Mouse (Mus musculus) intestine, embryonic 14.5 days (tissue): ENCODE results near the gene Samd10. TPM values are rescaled to one million over a fixed set of nuclear protein-coding genes. Genes with fewer than 3 reads are reported as not detected.
A peak's percentile ranks its signal among the peaks of the same experiment; 100 is the strongest.

Experiments
- ATAC-seq: fragments of 200-750 bp; cut with Nextera tagmentation; replicated peaks from 2 replicates; pipeline ENCODE4 v1.8.0; 2017; ENCODE audit warnings: low read depth, moderate number of reproducible peaks, moderate TSS enrichment, moderate library complexity; ENCODE audit not compliant: low FRiP score, low TSS enrichment
- DNase-seq: peaks from one replicate; pipeline ENCODE4 v3.0.0-alpha.2; 2018; ENCODE audit warnings: low spot score
- H3K27ac ChIP-seq: fragments of 300-500 bp; sonication (generic); 2 replicates; pipeline ENCODE4 v1.5.1; 2014; ENCODE audit warnings: low read depth, mild to moderate bottlenecking, control low read depth
- H3K27me3 ChIP-seq: fragments of 300-500 bp; sonication (generic); replicated peaks from 2 replicates; pipeline ENCODE4 v1.6.1; 2014; ENCODE audit warnings: low read length, control low read depth; ENCODE audit not compliant: control insufficient read depth, insufficient read depth
- H3K36me3 ChIP-seq: fragments of 300-500 bp; sonication (generic); 2 replicates; pipeline ENCODE4 v1.6.1; 2014; ENCODE audit warnings: low read length, control low read depth; ENCODE audit not compliant: control insufficient read depth, insufficient read depth
- H3K4me1 ChIP-seq: fragments of 300-500 bp; sonication (generic); replicated peaks from 2 replicates; pipeline ENCODE4 v1.6.1; 2014; ENCODE audit warnings: low read length, control low read depth, mixed read lengths; ENCODE audit not compliant: control insufficient read depth, insufficient read depth
- H3K4me2 ChIP-seq: fragments of 300-500 bp; sonication (generic); 2 replicates; pipeline ENCODE4 v1.6.1; 2014; ENCODE audit warnings: low read length
- H3K4me3 ChIP-seq: fragments of 300-500 bp; sonication (generic); 2 replicates; pipeline ENCODE4 v1.5.1; 2014; ENCODE audit warnings: low read depth, low read length, control low read depth, mixed read lengths
- H3K9ac ChIP-seq: fragments of 300-500 bp; sonication (generic); 2 replicates; pipeline ENCODE4 v1.6.1; 2014; ENCODE audit warnings: mild to moderate bottlenecking, low read length
- H3K9me3 ChIP-seq: fragments of 300-500 bp; sonication (generic); 2 replicates; pipeline ENCODE4 v1.6.1; 2016; ENCODE audit warnings: low read length, control low read depth; ENCODE audit not compliant: control insufficient read depth
- WGBS: fragments of 180-500 bp; shearing (Covaris S2); extraction: QIAGEN DNeasy Blood & Tissue Kit; methylation state at CpG from one replicate; pipeline ENCODE4 v1.1.7; 2014; 5-methylcytosine and 5-hydroxymethylcytosine counted together
- polyA plus RNA-seq: library from polyadenylated mRNA; unstranded; fragments of >200 nt; fragmentation: Nextera tagmentation; extraction: Ambion mirVana; gene quantifications from 2 replicates; pipeline ENCODE4 v1.2.1, GENCODE M21; 2014

The Samd10 gene
- polyA plus RNA-seq, 1 experiment from 2014 or later, result 26.4 TPM

GRCm38 (mm10) chr2:181576613-181577012, 22.4 kb downstream of the Samd10 start:
- Histone ChIP-seq H3K9me3 (no peaks in the 10 kb centered on the region), H3K9ac (no peak overlapping the region), H3K4me2 (no peak overlapping the region), H3K27ac (no peak overlapping the region), H3K4me1 (peaks cover 20% of the 10 kb centered on the region), H3K36me3 (peaks cover 27% of the 10 kb centered on the region), H3K27me3 (no peaks in the 10 kb centered on the region), H3K4me3 (no peak overlapping the region)
- DNase-seq (no peak), ATAC-seq (no peak)
- WGBS, result 93% methylated on average over 2 of the region's 2 CpGs

GRCm38 (mm10) chr2:181574921-181575545, 24.0 kb downstream of the Samd10 start:
- WGBS, result 93% methylated on average over 7 of the region's 7 CpGs
- Histone ChIP-seq H3K4me1 (peaks cover 13% of the 10 kb centered on the region), H3K9me3 (no peaks in the 10 kb centered on the region), H3K9ac (no peak overlapping the region), H3K27me3 (no peaks in the 10 kb centered on the region), H3K4me2 (no peak overlapping the region), H3K4me3 (no peak overlapping the region), H3K36me3 (peaks cover 27% of the 10 kb centered on the region), H3K27ac (no peak overlapping the region)
- no peak for ATAC-seq
- peak; percentile 46 for DNase-seq

GRCm38 (mm10) chr2:181573961-181574360, 25.1 kb downstream of the Samd10 start:
- DNase-seq (peak; percentile 38), ATAC-seq (no peak)
- Histone ChIP-seq H3K9ac (no peak overlapping the region), H3K36me3 (peaks cover 33% of the 10 kb centered on the region), H3K27ac (no peak overlapping the region), H3K4me2 (no peak overlapping the region), H3K4me1 (peaks cover 6% of the 10 kb centered on the region), H3K27me3 (no peaks in the 10 kb centered on the region), H3K4me3 (no peak overlapping the region), H3K9me3 (no peaks in the 10 kb centered on the region)
- 84% methylated on average over 9 of the region's 9 CpGs for WGBS

- ATAC-seq, result no peak
- H3K36me3 ChIP-seq, result peaks cover 33% of the 10 kb centered on the region
- no peaks in the 10 kb centered on the region for H3K4me1 ChIP-seq
- DNase-seq, result peak; percentile 43
- no peak overlapping the region for H3K9ac ChIP-seq
- no peak overlapping the region for H3K27ac ChIP-seq
- 91% methylated on average over 15 of the region's 15 CpGs for WGBS
- no peaks in the 10 kb centered on the region for H3K27me3 ChIP-seq
- H3K9me3 ChIP-seq, result no peaks in the 10 kb centered on the region
- no peak overlapping the region for H3K4me2 ChIP-seq
- H3K4me3 ChIP-seq, result no peak overlapping the region
Observed at GRCm38 (mm10) chr2:181572921-181573920, 25.8 kb downstream of the Samd10 start.

GRCm38 (mm10) chr2:181571941-181572670, 26.9 kb downstream of the Samd10 start:
- peak; percentile 44 for DNase-seq
- H3K9ac ChIP-seq, result no peak overlapping the region
- no peaks in the 10 kb centered on the region for H3K9me3 ChIP-seq
- peaks cover 33% of the 10 kb centered on the region for H3K36me3 ChIP-seq
- ATAC-seq, result no peak
- H3K4me2 ChIP-seq, result no peak overlapping the region
- H3K4me1 ChIP-seq, result no peaks in the 10 kb centered on the region
- no peak overlapping the region for H3K4me3 ChIP-seq
- H3K27me3 ChIP-seq, result no peaks in the 10 kb centered on the region
- WGBS, result 93% methylated on average over 11 of the region's 11 CpGs
- no peak overlapping the region for H3K27ac ChIP-seq

- Histone ChIP-seq H3K4me2 (no peak overlapping the region), H3K9me3 (no peaks in the 10 kb centered on the region), H3K27me3 (no peaks in the 10 kb centered on the region), H3K27ac (no peak overlapping the region), H3K4me1 (no peaks in the 10 kb centered on the region), H3K4me3 (no peak overlapping the region), H3K9ac (no peak overlapping the region), H3K36me3 (peaks cover 33% of the 10 kb centered on the region)
- ATAC-seq (no peak), DNase-seq (peak; percentile 41)
- 65% methylated on average over 6 of the region's 6 CpGs for WGBS
Observed at GRCm38 (mm10) chr2:181570921-181571595, 28.0 kb downstream of the Samd10 start.

- H3K9me3 ChIP-seq, result no peaks in the 10 kb centered on the region
- no peak overlapping the region for H3K9ac ChIP-seq
- DNase-seq (no peak), ATAC-seq (no peak)
- peaks cover 33% of the 10 kb centered on the region for H3K36me3 ChIP-seq
- whole genome bisulfite sequencing, result 88% methylated on average over 8 of the region's 8 CpGs
- no peaks in the 10 kb centered on the region for H3K27me3 ChIP-seq
- no peaks in the 10 kb centered on the region for H3K4me1 ChIP-seq
- H3K4me3 ChIP-seq, result no peak overlapping the region
- no peak overlapping the region for H3K4me2 ChIP-seq
- no peak overlapping the region for H3K27ac ChIP-seq
Observed at GRCm38 (mm10) chr2:181570375-181570774, 28.6 kb downstream of the Samd10 start.

GRCm38 (mm10) chr2:181569856-181570255, 29.2 kb downstream of the Samd10 start:
- ATAC-seq (no peak), DNase-seq (peak; percentile 42)
- Histone ChIP-seq H3K4me3 (no peak overlapping the region), H3K9ac (no peak overlapping the region), H3K27ac (no peak overlapping the region), H3K4me2 (no peak overlapping the region), H3K9me3 (no peaks in the 10 kb centered on the region), H3K4me1 (no peaks in the 10 kb centered on the region), H3K27me3 (no peaks in the 10 kb centered on the region), H3K36me3 (peaks cover 33% of the 10 kb centered on the region)
- 93% methylated on average over 10 of the region's 10 CpGs for WGBS
